Mouse (Mus musculus): ENCODE measurements around the gene Ptpn6. TPM values are rescaled to one million over a fixed set of nuclear protein-coding genes. Genes with fewer than 3 reads are reported as not detected.

Gene Ptpn6
- polyA plus RNA-seq (2017; shearing (Covaris generic)) = 376 TPM

GRCm38 (mm10) chr6:124738511-124739023 lies at the start of gene Ptpn6:
TSS of gene Ptpn6 (minus strand) at chr6:124738714.

GRCm38 (mm10) chr6:124779222-124779983 lies 40.9 kb upstream of the Ptpn6 start, which contains the start of gene Lrrc23:
TSS of gene Lrrc23 (minus strand) at chr6:124779727.

GRCm38 (mm10) chr6:124769101-124769765 lies 30.7 kb upstream of the Ptpn6 start, which contains the start of gene Eno2:
TSS of gene Eno2 (minus strand) at chr6:124769673.

GRCm38 (mm10) chr6:124755831-124756595 lies 17.5 kb upstream of the Ptpn6 start, which contains the start of the genes Gm45234 and Atn1:
TSS of gene Gm45234 (minus strand) at chr6:124756021.
TSS of gene Atn1 (minus strand) at chr6:124756524.

GRCm38 (mm10) chr6:124740888-124741761 lies 2.6 kb upstream of the Ptpn6 start, which contains the start of gene Grcc10:
TSS of gene Grcc10 (minus strand) at chr6:124741374.

GRCm38 (mm10) chr6:124711824-124712782 lies 26.4 kb downstream of the Ptpn6 start, which contains the start of the genes Emg1 and Phb2:
TSS of gene Emg1 (minus strand) at chr6:124712178.
TSS of gene Phb2 (plus strand) at chr6:124712336.

Other genes starting within 250 kb of the Ptpn6 start
- gene C1rl, start 245.6 kb downstream of the Ptpn6 start, polyA plus RNA-seq (2017; shearing (Covaris generic)) = not detected
- 0.45 TPM for gene C1ra, start 226.3 kb downstream of the Ptpn6 start, polyA plus RNA-seq (2017; shearing (Covaris generic))
- gene C1s1, start 196.4 kb downstream of the Ptpn6 start, polyA plus RNA-seq (2017; shearing (Covaris generic)) = not detected
- not detected for gene C1rb, start 168.4 kb downstream of the Ptpn6 start, polyA plus RNA-seq (2017; shearing (Covaris generic))
- gene C1s2, start 102.6 kb downstream of the Ptpn6 start, polyA plus RNA-seq (2017; shearing (Covaris generic)) = not detected
- 56.7 TPM for gene Lpcat3, start 75.7 kb downstream of the Ptpn6 start, polyA plus RNA-seq (2017; shearing (Covaris generic))
- gene Emg1, start 26.5 kb downstream of the Ptpn6 start, polyA plus RNA-seq (2017; shearing (Covaris generic)) = 306 TPM
- 205 TPM for gene Phb2, start 26.4 kb downstream of the Ptpn6 start, polyA plus RNA-seq (2017; shearing (Covaris generic))
- 525 TPM for gene Grcc10, start 2.7 kb upstream of the Ptpn6 start, polyA plus RNA-seq (2017; shearing (Covaris generic))
- gene Gm45234, start 17.3 kb upstream of the Ptpn6 start, polyA plus RNA-seq (2017; shearing (Covaris generic)) = not detected
- gene Atn1, start 17.8 kb upstream of the Ptpn6 start, polyA plus RNA-seq (2017; shearing (Covaris generic)) = 2.9 TPM
- gene Eno2, start 31.0 kb upstream of the Ptpn6 start, polyA plus RNA-seq (2017; shearing (Covaris generic)) = 8.5 TPM
- 2.4 TPM for gene Lrrc23, start 41.0 kb upstream of the Ptpn6 start, polyA plus RNA-seq (2017; shearing (Covaris generic))
- 8.8 TPM for gene Spsb2, start 69.9 kb upstream of the Ptpn6 start, polyA plus RNA-seq (2017; shearing (Covaris generic))
- gene Tpi1, start 75.6 kb upstream of the Ptpn6 start, polyA plus RNA-seq (2017; shearing (Covaris generic)) = 134 TPM
- 143 TPM for gene Usp5, start 90.8 kb upstream of the Ptpn6 start, polyA plus RNA-seq (2017; shearing (Covaris generic))
- 8.5 TPM for gene Cdca3, start 90.8 kb upstream of the Ptpn6 start, polyA plus RNA-seq (2017; shearing (Covaris generic))
- not detected for gene Gnb3, start 101.6 kb upstream of the Ptpn6 start, polyA plus RNA-seq (2017; shearing (Covaris generic))
- not detected for gene P3h3, start 119.0 kb upstream of the Ptpn6 start, polyA plus RNA-seq (2017; shearing (Covaris generic))
- 0.39 TPM for gene Gpr162, start 125.3 kb upstream of the Ptpn6 start, polyA plus RNA-seq (2017; shearing (Covaris generic))
- 304 TPM for gene Cd4, start 149.5 kb upstream of the Ptpn6 start, polyA plus RNA-seq (2017; shearing (Covaris generic))
- gene Lag3, start 173.0 kb upstream of the Ptpn6 start, polyA plus RNA-seq (2017; shearing (Covaris generic)) = 5.8 TPM
- gene Ptms, start 181.4 kb upstream of the Ptpn6 start, polyA plus RNA-seq (2017; shearing (Covaris generic)) = 11.1 TPM
- gene Mlf2, start 192.7 kb upstream of the Ptpn6 start, polyA plus RNA-seq (2017; shearing (Covaris generic)) = 189 TPM
- gene Cops7a, start 226.8 kb upstream of the Ptpn6 start, polyA plus RNA-seq (2017; shearing (Covaris generic)) = 105 TPM